Mouse (Mus musculus) inflammation-experienced regulatory T-cells, adult 6 months (primary cell): ENCODE data around the gene Acpp. TPM values are rescaled to one million over a fixed set of nuclear protein-coding genes. Genes with fewer than 3 reads are reported as not detected.

ENCODE experiments used
- ATAC-seq: one replicate; pipeline ENCODE4 v1.8.0; 2017
- polyA plus RNA-seq, 3 experiments: library from polyadenylated mRNA; unstranded; fragments of 100-300 nt; shearing (Covaris generic); gene quantifications; one replicate each; pipeline ENCODE4 v1.2.1; 2017

The Acpp gene
- polyA plus RNA-seq, 3 experiments from 2014 or later, result 2.3 to 6.1 (median 2.3) TPM

DNA sequence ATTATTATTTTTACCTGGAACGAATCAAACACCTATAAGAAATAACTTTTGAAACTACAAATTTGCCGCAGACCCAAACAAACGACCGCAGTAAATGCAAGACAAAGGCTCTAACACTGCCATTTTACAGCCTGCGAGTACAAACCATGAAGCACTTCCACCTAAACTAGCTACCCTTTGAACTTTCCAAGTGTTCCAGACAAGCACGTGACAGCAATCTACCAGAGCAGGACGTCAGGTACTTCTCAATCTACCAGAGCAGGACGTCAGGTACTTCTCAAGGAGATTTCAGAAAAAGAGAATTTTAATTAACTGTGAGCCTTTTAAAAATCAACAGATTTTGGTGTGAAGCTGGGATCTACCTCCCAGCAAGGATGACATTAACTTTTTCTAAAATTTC lies 86.4 kb downstream of the Acpp start:
- ATAC-seq, result no peak

DNA sequence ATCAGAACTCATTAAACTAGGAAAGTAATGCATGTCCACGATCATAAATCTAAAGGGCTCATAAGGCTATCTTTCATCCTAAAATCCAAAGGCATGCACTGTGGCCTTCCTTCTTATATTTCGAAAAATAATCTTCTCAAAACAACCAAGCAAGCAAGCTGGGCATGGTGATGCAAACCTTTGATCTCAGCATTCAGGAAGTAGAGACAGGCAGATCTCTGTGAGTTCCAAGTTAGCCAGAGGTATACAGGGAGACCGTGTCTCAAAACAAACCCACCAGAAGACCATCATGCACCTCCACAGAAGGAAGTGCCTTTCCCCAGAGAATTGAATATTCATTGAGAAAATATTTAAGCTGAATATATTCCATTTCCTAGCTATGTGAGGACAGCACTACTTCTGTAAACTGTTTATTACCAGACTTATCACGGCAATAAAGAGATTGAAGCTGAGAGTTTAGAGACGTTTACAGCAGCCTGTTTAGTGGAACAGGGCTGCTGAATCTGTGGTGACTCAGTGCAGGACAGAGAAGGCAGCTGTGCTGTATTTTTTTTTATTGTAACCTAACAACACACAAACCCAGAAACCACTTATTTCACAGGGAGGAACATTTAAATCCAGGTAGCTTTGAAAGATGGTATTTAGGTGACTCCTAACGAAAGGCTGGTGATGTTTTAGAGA lies 90.1 kb downstream of the Acpp start:
- ATAC-seq, result no peak

DNA sequence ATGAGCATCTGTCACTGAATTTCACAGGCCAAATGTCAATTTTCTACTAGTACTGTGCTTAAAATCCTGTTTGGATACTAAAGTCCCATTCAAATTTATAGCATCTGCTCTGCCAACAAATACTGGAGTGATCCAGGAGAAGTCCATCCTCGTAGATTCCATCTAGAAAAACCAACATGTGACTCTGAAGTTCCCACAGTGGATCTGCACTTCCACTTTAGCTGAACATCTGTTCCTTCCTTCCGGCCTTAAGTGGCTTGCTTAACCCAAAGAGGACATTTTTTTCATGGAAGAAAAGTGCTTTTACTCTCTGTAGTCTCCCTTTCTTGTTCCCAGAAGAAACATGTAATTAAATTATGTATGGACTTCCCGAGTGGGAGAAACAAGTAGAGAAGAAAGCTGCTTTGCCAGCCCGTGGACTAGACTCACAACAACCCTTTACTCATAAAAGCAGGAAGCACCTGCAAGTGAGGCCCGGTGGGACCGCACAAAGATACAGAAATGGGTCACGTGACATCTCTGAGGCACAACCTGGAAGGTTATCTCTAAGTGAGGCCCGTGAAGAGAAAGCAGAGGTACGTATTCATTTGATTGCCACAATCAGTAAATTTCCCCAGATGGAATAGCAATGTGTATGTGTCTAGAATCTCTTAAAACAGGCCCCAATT lies 93.6 kb downstream of the Acpp start:
- ATAC-seq, result no peak

DNA sequence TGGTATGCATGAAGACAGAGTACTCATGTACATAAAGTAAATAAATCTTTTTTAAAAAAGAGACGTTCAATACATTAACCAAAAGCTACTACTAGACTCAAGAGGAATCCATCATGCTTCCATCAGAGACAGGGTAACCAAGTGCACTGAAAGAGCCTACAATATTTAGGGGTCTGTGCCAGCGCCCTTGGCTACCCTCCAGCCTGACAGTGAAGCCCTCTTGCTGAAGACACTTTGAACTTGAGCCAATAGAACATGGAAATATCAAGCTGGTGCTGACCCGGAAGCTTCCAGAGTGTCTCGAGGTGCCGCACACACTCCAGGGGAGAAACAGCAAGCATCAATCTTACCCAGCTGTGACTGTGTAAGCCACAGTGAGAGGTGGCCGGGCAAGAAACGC lies 97.4 kb downstream of the Acpp start:
- ATAC-seq, result no peak

DNA sequence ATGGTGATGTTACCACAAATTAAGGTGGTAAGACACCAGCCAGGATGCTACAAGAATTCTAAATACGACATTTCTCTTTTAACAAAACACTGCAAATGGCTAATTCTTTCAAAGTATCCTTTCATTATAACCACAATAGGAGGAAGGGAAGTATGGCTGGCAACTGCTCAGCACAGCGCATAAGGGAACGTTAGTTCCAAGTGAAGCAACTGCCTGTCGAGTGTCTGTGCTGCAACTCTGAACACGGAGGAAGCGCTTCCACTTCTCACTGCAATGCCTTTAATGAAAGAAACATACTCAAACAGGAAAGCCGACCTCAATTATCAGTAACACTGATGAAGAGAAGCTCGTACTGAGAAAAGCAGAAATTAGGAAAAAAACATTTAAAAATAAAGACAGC lies 98.5 kb downstream of the Acpp start:
- ATAC-seq, result no peak

Other genes starting within 250 kb of the Acpp start
- 1 to 10 TPM in 1 of 3 experiments, not detected in 2; 1.3 TPM for gene Ackr4, start 210.8 kb downstream of the Acpp start, polyA plus RNA-seq
- gene Dnajc13, start 74.8 kb downstream of the Acpp start, polyA plus RNA-seq, result 10 to 100 TPM; 22.7 to 30.5 (median 30.3) TPM
- not detected for gene Cpne4, start 209.5 kb upstream of the Acpp start, polyA plus RNA-seq